Mouse (Mus musculus) myocyte (in vitro differentiated cells): ENCODE results near the gene Rhoh. TPM values are rescaled to one million over a fixed set of nuclear protein-coding genes. Genes with fewer than 3 reads are reported as not detected.

ENCODE experiments used
- H3K27me3 ChIP-seq: one replicate; pipeline ENCODE4 v1.6.1; 2011; ENCODE audit not compliant: control insufficient read depth, insufficient read depth, insufficient read length
- H3K36me3 ChIP-seq: one replicate; pipeline ENCODE4 v1.6.1; 2011; ENCODE audit not compliant: control insufficient read depth, insufficient read depth
- H3K4me2 ChIP-seq: one replicate; pipeline ENCODE4 v1.6.1; 2011; ENCODE audit warnings: low read depth, control low read depth
- H3K4me3 ChIP-seq: one replicate; pipeline ENCODE4 v1.5.1; 2011; ENCODE audit warnings: mild to moderate bottlenecking, control low read depth, moderate library complexity
- H3K79me2 ChIP-seq: one replicate; pipeline ENCODE4 v1.6.1; 2011; ENCODE audit not compliant: control insufficient read depth, insufficient read depth
- H3ac ChIP-seq: one replicate; pipeline ENCODE4 v1.6.1; 2011; ENCODE audit not compliant: control insufficient read depth, insufficient read length
- CEBPB ChIP-seq: IDR thresholded peaks from 2 replicates; pipeline ENCODE4 v1.6.1; 2011; ENCODE audit warnings: mild to moderate bottlenecking, moderate library complexity; ENCODE audit not compliant: poor library complexity, insufficient read depth, severe bottlenecking
- E2F4 ChIP-seq: IDR thresholded peaks from one replicate; pipeline ENCODE4 v1.6.1; 2011; ENCODE audit warnings: mild to moderate bottlenecking, control low read depth, moderate library complexity; ENCODE audit not compliant: insufficient read depth
- MAX ChIP-seq: IDR thresholded peaks from one replicate; pipeline ENCODE4 v1.6.1; 2011; ENCODE audit warnings: low read depth, mild to moderate bottlenecking, control low read depth
- MYOD1 ChIP-seq, 3 experiments: IDR thresholded peaks; one replicate each; pipeline ENCODE4 v1.6.1; 2011; ENCODE audit warnings: control low read depth in 2 of 3, low read depth in 2 of 3, mild to moderate bottlenecking in 2 of 3, moderate library complexity in 1 of 3; ENCODE audit not compliant: insufficient read length in 2 of 3, control insufficient read depth in 1 of 3
- MYOG ChIP-seq, 3 experiments: IDR thresholded peaks; one replicate each; pipeline ENCODE4 v1.6.1; 2011; ENCODE audit warnings: control low read depth in 2 of 3, low read depth in 2 of 3, mild to moderate bottlenecking in 2 of 3; ENCODE audit not compliant: insufficient read length in 2 of 3, control insufficient read depth in 1 of 3, insufficient read depth in 1 of 3
- POLR2A ChIP-seq: IDR thresholded peaks from one replicate; pipeline ENCODE4 v1.6.1; 2011; ENCODE audit warnings: low read depth, mild to moderate bottlenecking, control low read depth, moderate library complexity; ENCODE audit not compliant: insufficient read length
- POLR2AphosphoS2 ChIP-seq: IDR thresholded peaks from one replicate; pipeline ENCODE4 v1.6.1; 2011; ENCODE audit warnings: low read depth, control low read depth; ENCODE audit not compliant: insufficient read length
- REST ChIP-seq: IDR thresholded peaks from one replicate; pipeline ENCODE4 v1.6.1; 2011; ENCODE audit warnings: mild to moderate bottlenecking, control low read depth, moderate library complexity; ENCODE audit not compliant: insufficient read depth, insufficient read length
- SRF ChIP-seq: IDR thresholded peaks from one replicate; pipeline ENCODE4 v1.6.1; 2011; ENCODE audit warnings: low read depth; ENCODE audit not compliant: control insufficient read depth, insufficient read length
- TCF12 ChIP-seq: IDR thresholded peaks from one replicate; pipeline ENCODE4 v1.6.1; 2011; ENCODE audit warnings: mild to moderate bottlenecking, control low read depth; ENCODE audit not compliant: poor library complexity, insufficient read depth, severe bottlenecking
- TCF3 ChIP-seq: IDR thresholded peaks from one replicate; pipeline ENCODE4 v1.6.1; 2011; ENCODE audit warnings: low read depth, control low read depth; ENCODE audit not compliant: insufficient read length
- USF1 ChIP-seq: IDR thresholded peaks from one replicate; pipeline ENCODE4 v1.6.1; 2011; ENCODE audit warnings: low read depth, mild to moderate bottlenecking, control low read depth, moderate library complexity
- polyA plus RNA-seq: library from polyadenylated mRNA; unstranded; fragments of >200 nt; fragmentation: generic; extraction: Trizol; gene quantifications from one replicate; pipeline ENCODE4 v1.2.1, GENCODE M21; 2012; ENCODE audit warnings: missing spikeins

The Rhoh gene
- polyA plus RNA-seq, 1 experiment, result 0.28 TPM

DNA sequence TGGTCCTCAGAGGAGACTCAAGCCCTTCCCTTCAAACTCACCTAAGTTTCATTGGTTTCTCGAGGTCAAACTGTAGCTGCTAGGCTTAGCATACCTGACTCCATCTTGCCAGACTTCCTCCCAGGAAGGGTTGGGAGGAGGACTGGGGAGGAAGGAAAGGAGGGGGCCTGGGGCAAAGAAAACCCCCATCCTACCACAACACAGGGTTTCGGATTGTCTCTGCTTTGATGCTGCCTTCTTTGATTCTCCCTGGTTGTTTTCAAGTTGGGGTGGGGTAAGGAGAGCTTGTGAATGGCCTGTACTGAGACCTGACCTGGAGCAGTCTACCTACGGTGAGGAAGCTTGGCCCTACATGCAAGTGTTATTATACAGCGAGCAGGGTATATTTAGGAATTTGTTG lies 43.5 kb downstream of the Rhoh start:
- TF ChIP-seq MYOG (IDR thresholded peaks at IDR 0.05; ENCODE audit: control insufficient read depth in 1 of 3, insufficient read depth in 1 of 3, insufficient read length in 2 of 3, low read depth in 2 of 3), result no peak
- TF ChIP-seq POLR2AphosphoS2, result no peak
- TF ChIP-seq MYOD1 (IDR thresholded peaks at IDR 0.05; ENCODE audit: control insufficient read depth in 1 of 3, insufficient read length in 2 of 3, low read depth in 2 of 3), result no peak
- no peaks in the 10 kb centered on the region for H3K27me3 ChIP-seq
- no peaks in the 10 kb centered on the region for H3K36me3 ChIP-seq
- H3K4me2 ChIP-seq, result no peak overlapping the region
- no peak overlapping the region for H3ac ChIP-seq
- no peaks in the 10 kb centered on the region for H3K79me2 ChIP-seq
- H3K4me3 ChIP-seq, result no peak overlapping the region

DNA sequence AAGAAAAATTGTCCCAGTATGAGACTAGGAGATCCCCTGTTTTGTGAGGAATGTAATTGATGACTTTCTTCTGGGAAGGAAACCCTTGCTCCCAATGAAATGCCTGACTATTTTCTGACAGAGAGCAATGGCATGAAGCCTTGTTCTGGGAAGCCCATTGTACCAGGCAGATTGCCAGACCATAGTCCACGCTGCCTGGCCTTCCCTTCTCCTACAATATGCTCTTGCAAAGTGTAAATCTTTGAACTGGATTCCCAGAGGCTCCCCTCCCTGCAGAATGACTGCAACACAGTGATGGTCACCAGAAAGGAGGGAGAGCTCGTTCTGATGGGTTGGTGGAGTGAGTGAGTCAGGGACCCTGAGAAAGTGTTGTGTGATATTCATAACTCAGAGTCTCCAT lies 47.7 kb downstream of the Rhoh start:
- TF ChIP-seq MYOD1 (IDR thresholded peaks at IDR 0.05; ENCODE audit: control insufficient read depth in 1 of 3, insufficient read length in 2 of 3, low read depth in 2 of 3) (no peak), E2F4 (no peak), POLR2A (no peak)
- Histone ChIP-seq H3K4me2 (no peak overlapping the region), H3K4me3 (no peak overlapping the region), H3K36me3 (no peaks in the 10 kb centered on the region), H3K27me3 (no peaks in the 10 kb centered on the region), H3ac (no peak overlapping the region), H3K79me2 (no peaks in the 10 kb centered on the region)

GRCm38 (mm10) chr5:65909321-65909720 lies 48.3 kb downstream of the Rhoh start:
- Histone ChIP-seq H3ac (no peak overlapping the region), H3K4me3 (no peak overlapping the region), H3K4me2 (no peak overlapping the region), H3K36me3 (no peaks in the 10 kb centered on the region), H3K79me2 (no peaks in the 10 kb centered on the region), H3K27me3 (no peaks in the 10 kb centered on the region)
- TF ChIP-seq CEBPB, result no peak

DNA sequence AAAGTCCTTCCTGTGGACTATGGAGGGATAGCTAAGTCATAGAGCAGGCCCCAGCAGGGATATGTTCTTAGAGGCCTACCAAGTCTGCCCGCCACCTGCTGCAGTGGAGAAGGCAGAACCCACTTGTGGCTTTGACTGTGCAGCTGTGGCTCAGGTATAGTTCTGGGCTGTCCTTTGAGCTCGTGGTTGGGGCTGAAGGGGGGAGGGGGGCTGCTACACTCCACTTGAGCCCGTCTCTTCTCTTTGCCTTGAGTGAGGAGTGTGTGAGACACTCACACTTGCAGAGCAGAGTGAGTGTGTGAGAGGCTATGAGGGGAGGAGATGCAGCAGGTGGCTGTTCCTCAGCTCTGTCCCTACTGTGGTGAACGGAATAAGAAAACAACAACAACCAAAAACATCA lies 49.4 kb downstream of the Rhoh start:
- Histone ChIP-seq H3K4me2 (no peak overlapping the region), H3K36me3 (no peaks in the 10 kb centered on the region), H3K79me2 (no peaks in the 10 kb centered on the region), H3K27me3 (no peaks in the 10 kb centered on the region), H3K4me3 (no peak overlapping the region), H3ac (no peak overlapping the region)
- TF ChIP-seq MYOD1 (IDR thresholded peaks at IDR 0.05; ENCODE audit: control insufficient read depth in 1 of 3, insufficient read length in 2 of 3, low read depth in 2 of 3) (peak in 1 of 3 experiments; percentile 28), TCF12 (no peak)

DNA sequence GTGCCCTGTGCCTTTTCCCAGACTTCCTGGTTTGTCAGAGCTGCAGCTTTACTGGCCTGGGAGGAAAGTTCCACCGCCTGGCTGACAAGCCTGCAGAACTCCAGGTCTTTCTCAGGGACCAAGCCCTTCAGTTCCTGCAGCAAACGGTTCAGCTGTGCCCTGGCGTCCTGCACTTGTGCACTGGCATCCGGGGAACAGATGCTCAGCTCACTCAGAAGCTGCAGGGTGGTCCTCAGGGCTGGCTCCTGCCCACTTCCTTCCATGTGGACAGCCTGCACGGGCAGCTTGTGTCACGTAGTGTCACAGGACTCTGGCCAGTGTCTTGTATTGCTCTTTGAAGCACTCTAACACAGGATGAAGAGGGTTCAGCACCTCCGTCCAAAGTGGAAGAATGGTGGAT lies 50.7 kb downstream of the Rhoh start:
- Histone ChIP-seq H3K4me2 (no peak overlapping the region), H3K27me3 (no peaks in the 10 kb centered on the region), H3K79me2 (no peaks in the 10 kb centered on the region), H3K36me3 (no peaks in the 10 kb centered on the region), H3K4me3 (no peak overlapping the region), H3ac (no peak overlapping the region)
- TF ChIP-seq TCF3 (no peak), USF1 (no peak), POLR2AphosphoS2 (no peak), REST (no peak), MYOD1 (IDR thresholded peaks at IDR 0.05; ENCODE audit: control insufficient read depth in 1 of 3, insufficient read length in 2 of 3, low read depth in 2 of 3) (peak in 2 of 3 experiments; percentile 86 to 92), POLR2A (no peak), SRF (no peak), CEBPB (no peak), TCF12 (no peak), MYOG (IDR thresholded peaks at IDR 0.05; ENCODE audit: control insufficient read depth in 1 of 3, insufficient read depth in 1 of 3, insufficient read length in 2 of 3, low read depth in 2 of 3) (peak in 2 of 3 experiments; percentile 90 to 91), E2F4 (no peak), MAX (no peak)

- Histone ChIP-seq H3K4me3 (no peak overlapping the region), H3K79me2 (no peaks in the 10 kb centered on the region), H3K4me2 (no peak overlapping the region), H3K27me3 (no peaks in the 10 kb centered on the region), H3ac (no peak overlapping the region), H3K36me3 (no peaks in the 10 kb centered on the region)
- no peak for TF ChIP-seq CEBPB
- TF ChIP-seq TCF3, result no peak
- no peak for TF ChIP-seq POLR2A
- no peak for TF ChIP-seq USF1
- TF ChIP-seq MYOG (IDR thresholded peaks at IDR 0.05; ENCODE audit: control insufficient read depth in 1 of 3, insufficient read depth in 1 of 3, insufficient read length in 2 of 3, low read depth in 2 of 3), result no peak
- no peak for TF ChIP-seq TCF12
- no peak for TF ChIP-seq MYOD1 (IDR thresholded peaks at IDR 0.05; ENCODE audit: control insufficient read depth in 1 of 3, insufficient read length in 2 of 3, low read depth in 2 of 3)
Observed at GRCm38 (mm10) chr5:65912201-65912600, 51.2 kb downstream of the Rhoh start.
